Mouse (Mus musculus): Measurements from ENCODE around the gene Pou3f4. TPM values are rescaled to one million over a fixed set of nuclear protein-coding genes. Genes with fewer than 3 reads are reported as not detected.

The Pou3f4 gene
- polyA plus RNA-seq, 1 experiment = not detected

- no peak for DNase-seq (ENCODE audit: low read depth in 1 of 2, low spot score in 2 of 2)
- no peak for TF ChIP-seq CTCF (IDR thresholded peaks at IDR 0.05; ENCODE audit: extremely low read depth, insufficient read depth, insufficient read length, insufficient replicate concordance)
- TF ChIP-seq POLR2A (IDR thresholded peaks at IDR 0.05; ENCODE audit: low read depth, low read length) = no peak
- Histone ChIP-seq H3K27me3 (ENCODE audit: control insufficient read depth, insufficient read depth, low read length) (no peaks in the 10 kb centered on the region), H3K4me3 (ENCODE audit: extremely low read depth, insufficient read depth, insufficient read length) (no peak overlapping the region), H3K36me3 (ENCODE audit: control insufficient read depth, insufficient read depth, low read length) (no peaks in the 10 kb centered on the region), H3K27ac (ENCODE audit: insufficient read depth, low read length) (no peak overlapping the region), H3K4me1 (ENCODE audit: control insufficient read depth, insufficient read depth, insufficient read length) (no peaks in the 10 kb centered on the region)
- 23% methylated on average over 5 of the region's 5 CpGs for WGBS
Measured at GRCm38 (mm10) chrX:110813401-110813800, 679 bp upstream of the Pou3f4 start.

GRCm38 (mm10) chrX:110814592-110815548 lies 790 bp downstream of the Pou3f4 start:
- WGBS = 26% methylated on average over 52 of the region's 52 CpGs

GRCm38 (mm10) chrX:110815549-110815930 lies 1.5 kb downstream of the Pou3f4 start:
- H3K27me3 ChIP-seq (ENCODE audit: control insufficient read depth, insufficient read depth, low read length) = no peaks in the 10 kb centered on the region
- H3K4me3 ChIP-seq (ENCODE audit: extremely low read depth, insufficient read depth, insufficient read length) = no peak overlapping the region
- H3K4me1 ChIP-seq (ENCODE audit: control insufficient read depth, insufficient read depth, insufficient read length) = no peaks in the 10 kb centered on the region
- 42% methylated on average over 18 of the region's 18 CpGs for WGBS
- no peak for DNase-seq (ENCODE audit: low read depth in 1 of 2, low spot score in 2 of 2)
- no peaks in the 10 kb centered on the region for H3K36me3 ChIP-seq (ENCODE audit: control insufficient read depth, insufficient read depth, low read length)
- H3K27ac ChIP-seq (ENCODE audit: insufficient read depth, low read length) = no peak overlapping the region
- TF ChIP-seq POLR2A (IDR thresholded peaks at IDR 0.05; ENCODE audit: low read depth, low read length) (no peak), CTCF (IDR thresholded peaks at IDR 0.05; ENCODE audit: extremely low read depth, insufficient read depth, insufficient read length, insufficient replicate concordance) (no peak)

More at GRCm38 (mm10) chrX:110814592-110815548, 790 bp downstream of the Pou3f4 start:
- DNase-seq (ENCODE audit: low read depth in 1 of 2, low spot score in 2 of 2) = no peak
- H3K4me1 ChIP-seq (ENCODE audit: control insufficient read depth, insufficient read depth, insufficient read length) = no peaks in the 10 kb centered on the region
- no peak overlapping the region for H3K4me3 ChIP-seq (ENCODE audit: extremely low read depth, insufficient read depth, insufficient read length)
- H3K36me3 ChIP-seq (ENCODE audit: control insufficient read depth, insufficient read depth, low read length) = no peaks in the 10 kb centered on the region
- no peak overlapping the region for H3K27ac ChIP-seq (ENCODE audit: insufficient read depth, low read length)
- H3K27me3 ChIP-seq (ENCODE audit: control insufficient read depth, insufficient read depth, low read length) = no peaks in the 10 kb centered on the region
- TF ChIP-seq POLR2A (IDR thresholded peaks at IDR 0.05; ENCODE audit: low read depth, low read length) (no peak), CTCF (IDR thresholded peaks at IDR 0.05; ENCODE audit: extremely low read depth, insufficient read depth, insufficient read length, insufficient replicate concordance) (no peak)

- no peak for DNase-seq (ENCODE audit: low read depth in 1 of 2, low spot score in 2 of 2)
- TF ChIP-seq CTCF (IDR thresholded peaks at IDR 0.05; ENCODE audit: extremely low read depth, insufficient read depth, insufficient read length, insufficient replicate concordance) (no peak), POLR2A (IDR thresholded peaks at IDR 0.05; ENCODE audit: low read depth, low read length) (no peak)
- 24% methylated on average over 16 of the region's 16 CpGs for WGBS
- H3K27ac ChIP-seq (ENCODE audit: insufficient read depth, low read length) = no peak overlapping the region
- no peaks in the 10 kb centered on the region for H3K27me3 ChIP-seq (ENCODE audit: control insufficient read depth, insufficient read depth, low read length)
- no peak overlapping the region for H3K4me3 ChIP-seq (ENCODE audit: extremely low read depth, insufficient read depth, insufficient read length)
- H3K4me1 ChIP-seq (ENCODE audit: control insufficient read depth, insufficient read depth, insufficient read length) = no peaks in the 10 kb centered on the region
- H3K36me3 ChIP-seq (ENCODE audit: control insufficient read depth, insufficient read depth, low read length) = no peaks in the 10 kb centered on the region
Measured at GRCm38 (mm10) chrX:110816609-110817008, 2.5 kb downstream of the Pou3f4 start.

- Histone ChIP-seq H3K27me3 (ENCODE audit: control insufficient read depth, insufficient read depth, low read length) (no peaks in the 10 kb centered on the region), H3K36me3 (ENCODE audit: control insufficient read depth, insufficient read depth, low read length) (no peaks in the 10 kb centered on the region), H3K4me1 (ENCODE audit: control insufficient read depth, insufficient read depth, insufficient read length) (no peaks in the 10 kb centered on the region), H3K27ac (ENCODE audit: insufficient read depth, low read length) (no peak overlapping the region), H3K4me3 (ENCODE audit: extremely low read depth, insufficient read depth, insufficient read length) (no peak overlapping the region)
- TF ChIP-seq CTCF (IDR thresholded peaks at IDR 0.05; ENCODE audit: extremely low read depth, insufficient read depth, insufficient read length, insufficient replicate concordance) = no peak
- TF ChIP-seq POLR2A (IDR thresholded peaks at IDR 0.05; ENCODE audit: low read depth, low read length) = no peak
- DNase-seq (ENCODE audit: low read depth in 1 of 2, low spot score in 2 of 2) = no peak
- WGBS = 29% methylated on average over 10 of the region's 10 CpGs
Measured at GRCm38 (mm10) chrX:110817211-110817610, 3.1 kb downstream of the Pou3f4 start.

GRCm38 (mm10) chrX:110837450-110837849 lies 23.4 kb downstream of the Pou3f4 start:
- H3K27me3 ChIP-seq (ENCODE audit: control insufficient read depth, insufficient read depth, low read length) = no peaks in the 10 kb centered on the region
- DNase-seq (ENCODE audit: low read depth in 1 of 2, low spot score in 2 of 2) = no peak
- WGBS = 75% methylated on average over 2 of the region's 2 CpGs
- no peak overlapping the region for H3K4me3 ChIP-seq (ENCODE audit: extremely low read depth, insufficient read depth, insufficient read length)
- TF ChIP-seq CTCF (IDR thresholded peaks at IDR 0.05; ENCODE audit: extremely low read depth, insufficient read depth, insufficient read length, insufficient replicate concordance) = no peak
- no peak for TF ChIP-seq POLR2A (IDR thresholded peaks at IDR 0.05; ENCODE audit: low read depth, low read length)
- no peak overlapping the region for H3K27ac ChIP-seq (ENCODE audit: insufficient read depth, low read length)
- no peaks in the 10 kb centered on the region for H3K36me3 ChIP-seq (ENCODE audit: control insufficient read depth, insufficient read depth, low read length)
- H3K4me1 ChIP-seq (ENCODE audit: control insufficient read depth, insufficient read depth, insufficient read length) = no peaks in the 10 kb centered on the region

- DNase-seq (ENCODE audit: low read depth in 1 of 2, low spot score in 2 of 2) = no peak
- Histone ChIP-seq H3K36me3 (ENCODE audit: control insufficient read depth, insufficient read depth, low read length) (no peaks in the 10 kb centered on the region), H3K4me1 (ENCODE audit: control insufficient read depth, insufficient read depth, insufficient read length) (no peaks in the 10 kb centered on the region), H3K27ac (ENCODE audit: insufficient read depth, low read length) (no peak overlapping the region), H3K4me3 (ENCODE audit: extremely low read depth, insufficient read depth, insufficient read length) (no peak overlapping the region), H3K27me3 (ENCODE audit: control insufficient read depth, insufficient read depth, low read length) (no peaks in the 10 kb centered on the region)
- TF ChIP-seq CTCF (IDR thresholded peaks at IDR 0.05; ENCODE audit: extremely low read depth, insufficient read depth, insufficient read length, insufficient replicate concordance) (no peak), POLR2A (IDR thresholded peaks at IDR 0.05; ENCODE audit: low read depth, low read length) (no peak)
- WGBS = 69% methylated on average over 2 of the region's 2 CpGs
Measured at GRCm38 (mm10) chrX:110851300-110851699, 37.2 kb downstream of the Pou3f4 start.

Data from spleen, adult 2 months (tissue).